Mouse (Mus musculus): ENCODE results near the gene Prkcz. TPM values are rescaled to one million over a fixed set of nuclear protein-coding genes. Genes with fewer than 3 reads are reported as not detected.

The Prkcz gene
- polyA plus RNA-seq, 1 experiment from 2014 or later: 3.0 TPM

- Histone ChIP-seq H3K4me2 (ENCODE audit: low read depth, low read length) (no peak overlapping the region; the same call in 1 of the 2 replicates), H3K9me3 (ENCODE audit: low read length) (no peaks in the 10 kb centered on the region), H3K36me3 (replicated peaks; ENCODE audit: insufficient read depth, low read length) (no peaks in the 10 kb centered on the region; the same call in 1 of the 2 replicates), H3K27me3 (ENCODE audit: insufficient read depth, low read length) (no peaks in the 10 kb centered on the region), H3K27ac (ENCODE audit: low read depth) (peak overlapping the region; percentile 22; the same call in 1 of the 2 replicates), H3K9ac (replicated peaks) (no peak overlapping the region), H3K4me3 (ENCODE audit: low read depth, low read length) (no peak overlapping the region), H3K4me1 (ENCODE audit: insufficient read depth) (peaks cover 66% of the 10 kb centered on the region)
- TF ChIP-seq EP300 (IDR thresholded peaks at IDR 0.05; ENCODE audit: low read depth): no peak
- TF ChIP-seq CTCF (IDR thresholded peaks at IDR 0.05; ENCODE audit: low read depth): no peak
- ATAC-seq (no peak), DNase-seq (no peak)
- WGBS (ENCODE audit: insufficient replicate concordance): 72% methylated on average over 10 of the region's 10 CpGs
Measured at GRCm38 (mm10) chr4:155214793-155215192, 146.4 kb downstream of the Prkcz start.

- Histone ChIP-seq H3K4me3 (ENCODE audit: low read depth, low read length) (no peak overlapping the region), H3K9ac (replicated peaks) (no peak overlapping the region), H3K9me3 (ENCODE audit: low read length) (no peaks in the 10 kb centered on the region), H3K27me3 (ENCODE audit: insufficient read depth, low read length) (no peaks in the 10 kb centered on the region), H3K4me1 (ENCODE audit: insufficient read depth) (peaks cover 64% of the 10 kb centered on the region), H3K4me2 (ENCODE audit: low read depth, low read length) (no peak overlapping the region), H3K27ac (ENCODE audit: low read depth) (peak overlapping the region; percentile 22; the same call in 1 of the 2 replicates), H3K36me3 (replicated peaks; ENCODE audit: insufficient read depth, low read length) (no peaks in the 10 kb centered on the region; the same call in 1 of the 2 replicates)
- no peak for ATAC-seq
- TF ChIP-seq CTCF (IDR thresholded peaks at IDR 0.05; ENCODE audit: low read depth): no peak
- TF ChIP-seq EP300 (IDR thresholded peaks at IDR 0.05; ENCODE audit: low read depth): no peak
- WGBS (ENCODE audit: insufficient replicate concordance): 75% methylated on average over 6 of the region's 6 CpGs
- no peak for DNase-seq
Measured at GRCm38 (mm10) chr4:155214188-155214587, 147.0 kb downstream of the Prkcz start.

GRCm38 (mm10) chr4:155213752-155214054 lies 147.5 kb downstream of the Prkcz start:
- Histone ChIP-seq H3K27ac (ENCODE audit: low read depth) (no peak overlapping the region), H3K4me1 (ENCODE audit: insufficient read depth) (peaks cover 60% of the 10 kb centered on the region), H3K27me3 (ENCODE audit: insufficient read depth, low read length) (no peaks in the 10 kb centered on the region), H3K9me3 (ENCODE audit: low read length) (no peaks in the 10 kb centered on the region), H3K4me2 (ENCODE audit: low read depth, low read length) (no peak overlapping the region), H3K4me3 (ENCODE audit: low read depth, low read length) (no peak overlapping the region), H3K36me3 (replicated peaks; ENCODE audit: insufficient read depth, low read length) (no peaks in the 10 kb centered on the region; the same call in 1 of the 2 replicates), H3K9ac (replicated peaks) (no peak overlapping the region)
- WGBS (ENCODE audit: insufficient replicate concordance): 73% methylated on average over 6 of the region's 6 CpGs
- TF ChIP-seq CTCF (IDR thresholded peaks at IDR 0.05; ENCODE audit: low read depth) (no peak), EP300 (IDR thresholded peaks at IDR 0.05; ENCODE audit: low read depth) (no peak)
- DNase-seq (no peak), ATAC-seq (no peak)

DNA sequence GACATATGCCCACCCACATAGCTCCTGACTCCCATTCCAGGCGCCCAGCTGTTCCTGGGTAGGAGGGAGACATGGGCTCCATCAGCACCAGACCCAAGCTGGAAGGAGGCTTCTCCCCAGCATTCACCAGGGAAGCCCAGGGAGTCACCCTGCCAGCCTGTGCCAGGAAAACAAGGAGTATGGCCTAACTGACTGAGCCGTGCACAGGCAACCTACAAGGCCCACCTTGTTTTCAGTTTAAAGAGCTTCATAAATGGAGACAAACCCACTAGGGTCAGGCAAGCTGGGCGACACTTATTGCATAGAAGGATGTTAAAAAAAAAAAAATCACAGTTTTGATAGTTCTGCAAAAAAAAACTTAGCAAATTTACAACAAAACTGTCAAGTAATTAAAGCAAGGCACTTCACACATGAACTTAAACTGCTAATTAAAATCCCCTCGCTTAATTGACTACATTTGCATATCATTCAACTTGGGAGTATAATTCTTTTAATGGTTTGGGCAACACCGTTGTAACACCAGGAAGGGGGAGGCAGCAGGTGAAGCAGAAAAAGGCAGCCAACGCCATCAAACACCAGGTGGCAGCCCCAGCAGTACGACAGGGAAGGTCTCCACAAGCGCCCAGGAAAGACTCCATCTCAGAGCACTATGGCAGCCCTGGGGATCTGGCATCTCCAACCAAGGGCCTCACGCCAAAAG lies 148.0 kb downstream of the Prkcz start:
- peaks cover 60% of the 10 kb centered on the region for H3K4me1 ChIP-seq (ENCODE audit: insufficient read depth)
- TF ChIP-seq EP300 (IDR thresholded peaks at IDR 0.05; ENCODE audit: low read depth): no peak
- 0 out of 2 replicates have a peak, but pooled peaks have one; percentile 4 for TF ChIP-seq CTCF (IDR thresholded peaks at IDR 0.05; ENCODE audit: low read depth)
- H3K27ac ChIP-seq (ENCODE audit: low read depth): no peak overlapping the region
- H3K9ac ChIP-seq (replicated peaks): no peak overlapping the region
- no peak overlapping the region for H3K4me2 ChIP-seq (ENCODE audit: low read depth, low read length)
- H3K4me3 ChIP-seq (ENCODE audit: low read depth, low read length): no peak overlapping the region
- 62% methylated on average over 9 of the region's 9 CpGs for WGBS (ENCODE audit: insufficient replicate concordance)
- ATAC-seq (no peak), DNase-seq (no peak)
- H3K9me3 ChIP-seq (ENCODE audit: low read length): no peaks in the 10 kb centered on the region
- H3K27me3 ChIP-seq (ENCODE audit: insufficient read depth, low read length): no peaks in the 10 kb centered on the region
- H3K36me3 ChIP-seq (replicated peaks; ENCODE audit: insufficient read depth, low read length): no peaks in the 10 kb centered on the region; the same call in 1 of the 2 replicates

Other genes with a start within 250 kb of the Prkcz start
- 3.5 and 3.7 TPM in 2 replicates for gene Ski, start 138.8 kb downstream of the Prkcz start, polyA plus RNA-seq (2015; fragmentation: Nextera tagmentation; extraction: Ambion mirVana)
- gene Faap20, start 111.6 kb downstream of the Prkcz start, polyA plus RNA-seq (2015; fragmentation: Nextera tagmentation; extraction: Ambion mirVana): 23.1 and 24.7 TPM in 2 replicates
- 0.07 TPM in 1 of 2 replicates, not detected in the other for gene Gabrd, start 36.8 kb upstream of the Prkcz start, polyA plus RNA-seq (2015; fragmentation: Nextera tagmentation; extraction: Ambion mirVana)
- 0.07 TPM in 1 of 2 replicates, not detected in the other for gene Cfap74, start 47.8 kb upstream of the Prkcz start, polyA plus RNA-seq (2015; fragmentation: Nextera tagmentation; extraction: Ambion mirVana)
- 0.15 and 2.0 TPM in 2 replicates for gene Tmem52, start 107.8 kb upstream of the Prkcz start, polyA plus RNA-seq (2015; fragmentation: Nextera tagmentation; extraction: Ambion mirVana)
- 80.9 and 88.4 TPM in 2 replicates for gene Gnb1, start 130.0 kb upstream of the Prkcz start, polyA plus RNA-seq (2015; fragmentation: Nextera tagmentation; extraction: Ambion mirVana)
- gene Nadk, start 201.0 kb upstream of the Prkcz start, polyA plus RNA-seq (2015; fragmentation: Nextera tagmentation; extraction: Ambion mirVana): 50.1 and 55.5 TPM in 2 replicates
- 5.4 and 5.6 TPM in 2 replicates for gene Slc35e2, start 240.1 kb upstream of the Prkcz start, polyA plus RNA-seq (2015; fragmentation: Nextera tagmentation; extraction: Ambion mirVana)